Mouse (Mus musculus): ENCODE data around the gene Fahd2a. TPM values are rescaled to one million over a fixed set of nuclear protein-coding genes. Genes with fewer than 3 reads are reported as not detected.

Fahd2a gene
- total and polyA plus RNA-seq, 3 experiments: 6.8 to 8.2 TPM; not detected in 1

DNA sequence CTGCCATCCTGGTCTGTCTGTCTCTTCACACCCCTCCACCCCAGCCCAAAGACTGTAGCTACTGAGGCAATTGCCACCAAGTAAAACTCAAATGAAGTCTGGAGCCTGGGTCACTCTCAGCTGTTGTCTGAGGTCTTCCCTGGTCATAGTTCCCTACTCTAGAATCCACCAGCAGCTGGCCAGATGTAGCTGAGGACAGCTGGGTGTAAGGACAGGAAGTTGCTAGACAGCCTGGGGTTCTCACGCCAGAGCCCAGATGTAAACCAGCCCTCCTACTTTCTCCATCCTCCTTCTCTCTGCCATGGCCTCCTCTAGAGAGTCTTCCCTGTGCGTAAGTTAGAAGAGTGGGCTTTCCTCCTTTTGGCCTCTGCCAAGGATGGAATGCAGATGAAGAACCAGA is 56.8 kb downstream of the Fahd2a start:
- H3K4me1 ChIP-seq (ENCODE audit: control insufficient read depth in 1 of 2, insufficient read depth in 2 of 2, low read length in 2 of 2): no peaks in the 10 kb centered on the region
- no peak overlapping the region for H3K27ac ChIP-seq (ENCODE audit: control insufficient read depth, low read depth, low read length)
- 0 out of 4 replicates have a peak, but pooled peaks cover 0 to 2% of the 10 kb centered on the region in 2 experiments for H3K27me3 ChIP-seq (ENCODE audit: control insufficient read depth in 1 of 2, insufficient read depth in 2 of 2, low read length in 2 of 2)
- no peaks in the 10 kb centered on the region for H3K9me3 ChIP-seq (replicated peaks; ENCODE audit: insufficient read depth, low read length)
- H3K36me3 ChIP-seq (ENCODE audit: control insufficient read depth in 1 of 2, insufficient read depth in 2 of 2, low read length in 2 of 2): no peaks in the 10 kb centered on the region
- DNase-seq (ENCODE audit: low read depth, low spot score): no peak
- no peak overlapping the region for H3K4me3 ChIP-seq (ENCODE audit: control insufficient read depth in 1 of 2, insufficient read depth in 1 of 2, low read depth in 2 of 2, low read length in 2 of 2)
- H3K9ac ChIP-seq (ENCODE audit: control insufficient read depth, low read depth, low read length, poor library complexity, severe bottlenecking): no peak overlapping the region
- no peak for TF ChIP-seq ETS1 (IDR thresholded peaks at IDR 0.05; ENCODE audit: low read depth, low read length)
- no peak for TF ChIP-seq NELFE (IDR thresholded peaks at IDR 0.05; ENCODE audit: low read depth, low read length)
- no peak for TF ChIP-seq MAZ (IDR thresholded peaks at IDR 0.05; ENCODE audit: low read depth, low read length)
- no peak for TF ChIP-seq USF1 (IDR thresholded peaks at IDR 0.05; ENCODE audit: low read depth, low read length)
- no peaks in the 10 kb centered on the region for H3K79me2 ChIP-seq (ENCODE audit: control insufficient read depth, insufficient read depth, low read length, poor library complexity)

Other genes with a start within 250 kb of the Fahd2a start
- gene 1810024B03Rik, start 236.3 kb downstream of the Fahd2a start, total RNA-seq (2012; rRNA removed): 1.2 and 1.5 TPM in 2 replicates
- gene 1810024B03Rik, start 236.3 kb downstream of the Fahd2a start, polyA plus RNA-seq (2012; ENCODE audit: insufficient read depth in 1 of 2, insufficient read length in 2 of 2, low read depth in 1 of 2, low replicate concordance in 2 of 2, missing spikeins in 1 of 2): 1 to 10 TPM in 1 of 2 experiments, not detected in 1; 1.9 TPM
- gene Snrnp200, start 236.2 kb downstream of the Fahd2a start, total RNA-seq (2012; rRNA removed): 114 and 122 TPM in 2 replicates
- 100 to 1,000 TPM in 1 of 2 experiments, 10 to 100 TPM in 1; 67.5 to 137 TPM for gene Snrnp200, start 236.2 kb downstream of the Fahd2a start, polyA plus RNA-seq (2012; ENCODE audit: insufficient read depth in 1 of 2, insufficient read length in 2 of 2, low read depth in 1 of 2, low replicate concordance in 2 of 2, missing spikeins in 1 of 2)
- 77.8 and 86.3 TPM in 2 replicates for gene Ciao1, start 196.7 kb downstream of the Fahd2a start, total RNA-seq (2012; rRNA removed)
- gene Ciao1, start 196.7 kb downstream of the Fahd2a start, polyA plus RNA-seq (2012; ENCODE audit: insufficient read depth in 1 of 2, insufficient read length in 2 of 2, low read depth in 1 of 2, low replicate concordance in 2 of 2, missing spikeins in 1 of 2): 10 to 100 TPM in 1 of 2 experiments, not detected in 1; 83.8 TPM
- gene Tmem127, start 196.7 kb downstream of the Fahd2a start, total RNA-seq (2012; rRNA removed): 8.3 and 10.3 TPM in 2 replicates
- gene Tmem127, start 196.7 kb downstream of the Fahd2a start, polyA plus RNA-seq (2012; ENCODE audit: insufficient read depth in 1 of 2, insufficient read length in 2 of 2, low read depth in 1 of 2, low replicate concordance in 2 of 2, missing spikeins in 1 of 2): 10 to 100 TPM in 1 of 2 experiments, not detected in 1; 16.6 TPM
- 87.9 and 88.0 TPM in 2 replicates for gene Stard7, start 174.3 kb downstream of the Fahd2a start, total RNA-seq (2012; rRNA removed)
- gene Stard7, start 174.3 kb downstream of the Fahd2a start, polyA plus RNA-seq (2012; ENCODE audit: insufficient read depth in 1 of 2, insufficient read length in 2 of 2, low read depth in 1 of 2, low replicate concordance in 2 of 2, missing spikeins in 1 of 2): 100 to 1,000 TPM in 1 of 2 experiments, 10 to 100 TPM in 1; 87.7 to 134 TPM
- gene Dusp2, start 108.4 kb downstream of the Fahd2a start, total RNA-seq (2012; rRNA removed): 6.5 and 10.4 TPM in 2 replicates
- gene Dusp2, start 108.4 kb downstream of the Fahd2a start, polyA plus RNA-seq (2012; ENCODE audit: insufficient read depth in 1 of 2, insufficient read length in 2 of 2, low read depth in 1 of 2, low replicate concordance in 2 of 2, missing spikeins in 1 of 2): 10 to 100 TPM in 1 of 2 experiments, not detected in 1; 11.6 TPM
- gene Astl, start 105.9 kb downstream of the Fahd2a start, total RNA-seq (2012; rRNA removed): not detected in 2 replicates
- not detected for gene Astl, start 105.9 kb downstream of the Fahd2a start, polyA plus RNA-seq (2012; ENCODE audit: insufficient read depth in 1 of 2, insufficient read length in 2 of 2, low read depth in 1 of 2, low replicate concordance in 2 of 2, missing spikeins in 1 of 2)
- gene Adra2b, start 81.4 kb downstream of the Fahd2a start, total RNA-seq (2012; rRNA removed): not detected in 2 replicates
- not detected for gene Adra2b, start 81.4 kb downstream of the Fahd2a start, polyA plus RNA-seq (2012; ENCODE audit: insufficient read depth in 1 of 2, insufficient read length in 2 of 2, low read depth in 1 of 2, low replicate concordance in 2 of 2, missing spikeins in 1 of 2)
- gene Gpat2, start 19.4 kb downstream of the Fahd2a start, total RNA-seq (2012; rRNA removed): not detected in 2 replicates
- under 1 TPM in 1 of 2 experiments, not detected in 1; 0.07 TPM for gene Gpat2, start 19.4 kb downstream of the Fahd2a start, polyA plus RNA-seq (2012; ENCODE audit: insufficient read depth in 1 of 2, insufficient read length in 2 of 2, low read depth in 1 of 2, low replicate concordance in 2 of 2, missing spikeins in 1 of 2)
- gene Kcnip3, start 77.5 kb upstream of the Fahd2a start, total RNA-seq (2012; rRNA removed): not detected in 2 replicates
- under 1 TPM in 1 of 2 experiments, not detected in 1; 0.22 TPM for gene Kcnip3, start 77.5 kb upstream of the Fahd2a start, polyA plus RNA-seq (2012; ENCODE audit: insufficient read depth in 1 of 2, insufficient read length in 2 of 2, low read depth in 1 of 2, low replicate concordance in 2 of 2, missing spikeins in 1 of 2)
- not detected in 2 replicates for gene Prom2, start 96.9 kb upstream of the Fahd2a start, total RNA-seq (2012; rRNA removed)
- not detected for gene Prom2, start 96.9 kb upstream of the Fahd2a start, polyA plus RNA-seq (2012; ENCODE audit: insufficient read depth in 1 of 2, insufficient read length in 2 of 2, low read depth in 1 of 2, low replicate concordance in 2 of 2, missing spikeins in 1 of 2)
- 2.7 and 4.2 TPM in 2 replicates for gene Zfp661, start 142.5 kb upstream of the Fahd2a start, total RNA-seq (2012; rRNA removed)
- gene Zfp661, start 142.5 kb upstream of the Fahd2a start, polyA plus RNA-seq (2012; ENCODE audit: insufficient read depth in 1 of 2, insufficient read length in 2 of 2, low read depth in 1 of 2, low replicate concordance in 2 of 2, missing spikeins in 1 of 2): 1 to 10 TPM in 1 of 2 experiments, not detected in 1; 5.9 TPM
- gene Mrps5, start 142.7 kb upstream of the Fahd2a start, total RNA-seq (2012; rRNA removed): 124 and 133 TPM in 2 replicates
- gene Mrps5, start 142.7 kb upstream of the Fahd2a start, polyA plus RNA-seq (2012; ENCODE audit: insufficient read depth in 1 of 2, insufficient read length in 2 of 2, low read depth in 1 of 2, low replicate concordance in 2 of 2, missing spikeins in 1 of 2): 1,000 to 10,000 TPM in 1 of 2 experiments, 100 to 1,000 TPM in 1; 124 to 1,057 TPM
- not detected in 2 replicates for gene Mal, start 212.1 kb upstream of the Fahd2a start, total RNA-seq (2012; rRNA removed)
- gene Mal, start 212.1 kb upstream of the Fahd2a start, polyA plus RNA-seq (2012; ENCODE audit: insufficient read depth in 1 of 2, insufficient read length in 2 of 2, low read depth in 1 of 2, low replicate concordance in 2 of 2, missing spikeins in 1 of 2): not detected

Data from MEL (cell line).